Mouse (Mus musculus) limb, embryonic 11.5 days (tissue): Measurements from ENCODE around the gene Cby1. TPM values are rescaled to one million over a fixed set of nuclear protein-coding genes. Genes with fewer than 3 reads are reported as not detected.

Source experiments
- ATAC-seq: fragments of 200-750 bp; cut with Nextera tagmentation; 2 replicates; pipeline ENCODE4 v1.8.0; 2017; ENCODE audit warnings: low read depth; ENCODE audit not compliant: insufficient number of reproducible peaks, low FRiP score, low TSS enrichment
- DNase-seq: peaks from one replicate; pipeline ENCODE4 v3.0.0-alpha.2; 2015; ENCODE audit warnings: low spot score
- H3K27ac ChIP-seq: fragments of 300-500 bp; sonication (generic); replicated peaks from 2 replicates; pipeline ENCODE4 v1.5.1; 2014; ENCODE audit warnings: low read depth, mild to moderate bottlenecking, low read length
- H3K27me3 ChIP-seq: fragments of 300-500 bp; sonication (generic); 2 replicates; pipeline ENCODE4 v1.6.1; 2014; ENCODE audit warnings: mild to moderate bottlenecking, low read length, mixed read lengths; ENCODE audit not compliant: control insufficient read depth, insufficient read depth
- H3K36me3 ChIP-seq: fragments of 300-500 bp; sonication (generic); 2 replicates; pipeline ENCODE4 v1.6.1; 2014; ENCODE audit warnings: mild to moderate bottlenecking, low read length, moderate library complexity, mixed read lengths; ENCODE audit not compliant: control insufficient read depth, insufficient read depth
- H3K4me1 ChIP-seq: fragments of 300-500 bp; sonication (generic); 2 replicates; pipeline ENCODE4 v1.6.1; 2014; ENCODE audit warnings: low read length, mixed read lengths; ENCODE audit not compliant: control insufficient read depth, insufficient read depth
- H3K4me2 ChIP-seq: fragments of 300-500 bp; sonication (generic); 2 replicates; pipeline ENCODE4 v1.6.1; 2014; ENCODE audit warnings: low read depth, mild to moderate bottlenecking, moderate library complexity; ENCODE audit not compliant: severe bottlenecking
- H3K4me3 ChIP-seq: fragments of 300-500 bp; sonication (generic); 2 replicates; pipeline ENCODE4 v1.5.1; 2014; ENCODE audit warnings: low read depth, low read length
- H3K9ac ChIP-seq: fragments of 300-500 bp; sonication (generic); 2 replicates; pipeline ENCODE4 v1.6.1; 2014; ENCODE audit warnings: mild to moderate bottlenecking, low read length
- H3K9me3 ChIP-seq: fragments of 300-500 bp; sonication (generic); 2 replicates; pipeline ENCODE4 v1.6.1; 2016; ENCODE audit warnings: low read length; ENCODE audit not compliant: control insufficient read depth
- WGBS: fragments of 180-500 bp; shearing (Covaris S2); extraction: QIAGEN DNeasy Blood & Tissue Kit; methylation state at CpG from one replicate; pipeline ENCODE4 v1.1.7; 2014; 5-methylcytosine and 5-hydroxymethylcytosine counted together
- polyA plus RNA-seq: library from polyadenylated mRNA; unstranded; fragments of >200 nt; fragmentation: Nextera tagmentation; extraction: Ambion mirVana; gene quantifications from 2 replicates; pipeline ENCODE4 v1.2.1, GENCODE M21; 2014

Gene Cby1
- polyA plus RNA-seq, 1 experiment from 2014 or later, result 64.1 TPM

DNA sequence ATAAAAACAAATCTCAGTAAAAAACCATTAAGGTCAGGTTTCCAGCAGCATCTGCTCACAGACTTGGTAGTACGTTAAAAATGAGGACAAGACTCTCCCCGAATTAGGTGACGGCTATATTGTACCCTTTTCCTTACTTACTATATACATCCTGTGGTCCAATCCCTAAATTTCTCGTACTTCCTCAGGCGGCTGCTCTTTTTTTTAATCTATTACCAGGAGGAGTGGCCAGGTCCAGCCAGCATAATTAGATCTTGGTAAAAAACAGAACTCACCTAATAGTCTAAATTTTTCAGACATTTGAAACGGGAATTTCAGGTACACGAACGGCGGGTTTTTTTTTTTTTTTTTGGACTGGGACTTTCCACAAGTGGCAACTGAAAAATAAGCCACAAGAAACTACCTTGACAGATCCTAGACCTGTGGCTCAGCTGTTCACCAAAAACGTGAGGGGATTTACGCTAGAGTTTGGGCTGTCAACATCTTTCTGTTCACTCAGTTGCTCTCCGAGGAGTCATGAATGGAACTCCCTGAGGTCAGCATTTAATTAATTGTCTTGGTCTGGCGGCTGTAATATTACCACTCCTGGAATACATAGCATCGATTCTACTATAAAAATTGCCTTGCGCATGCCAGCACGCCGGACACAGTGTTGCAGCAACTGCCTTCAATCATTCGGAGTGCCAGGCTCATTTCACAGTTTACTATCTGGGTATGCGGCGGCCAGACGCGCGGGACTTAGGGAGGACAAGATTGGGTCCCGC is 30.8 kb downstream of the Cby1 start:
- Histone ChIP-seq H3K4me2 (peak overlapping the region; percentile 55), H3K27me3 (no peaks in the 10 kb centered on the region), H3K27ac (no peak overlapping the region), H3K4me1 (peaks cover 27% of the 10 kb centered on the region), H3K4me3 (peak overlapping the region; percentile 79), H3K9ac (no peak overlapping the region), H3K36me3 (no peaks in the 10 kb centered on the region), H3K9me3 (no peaks in the 10 kb centered on the region)
- no peak for ATAC-seq
- no peak for DNase-seq
- WGBS, result 15% methylated on average over 24 of the region's 24 CpGs

DNA sequence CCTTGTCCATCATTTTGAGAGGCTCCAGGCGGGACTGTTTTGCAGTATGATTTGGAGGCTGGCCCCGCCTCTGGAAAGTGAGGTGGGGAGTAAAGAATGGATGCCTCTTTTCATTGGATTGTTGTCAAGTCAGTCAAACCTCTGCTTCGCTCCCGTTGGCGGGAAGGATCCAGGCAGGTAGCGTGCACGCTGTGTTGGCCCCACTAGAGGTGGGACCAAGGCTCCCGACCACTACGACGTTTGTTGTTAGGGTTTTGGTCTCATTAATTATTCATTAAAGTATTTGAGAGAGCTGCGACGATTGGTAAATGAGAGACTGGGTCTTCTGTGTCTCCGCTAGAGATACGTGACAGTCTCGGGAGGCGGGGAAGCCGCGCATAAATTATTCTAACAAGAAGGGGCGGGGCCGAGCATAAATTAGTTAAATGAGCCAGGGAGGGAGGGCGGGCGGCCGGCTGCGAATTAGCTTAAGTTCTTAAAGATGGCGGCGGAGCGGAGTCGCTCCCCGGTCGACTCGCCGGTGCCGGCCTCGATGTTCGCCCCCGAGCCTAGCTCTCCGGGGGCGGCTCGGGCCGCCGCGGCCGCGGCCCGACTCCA is 31.5 kb downstream of the Cby1 start, which contains the start of gene Gtpbp1:
Gene Gtpbp1, plus strand, starts transcription at position 420 of the 597 bp plus-strand sequence.
- peaks cover 20% of the 10 kb centered on the region for H3K4me1 ChIP-seq
- WGBS, result 0% methylated on average over 45 of the region's 45 CpGs

DNA sequence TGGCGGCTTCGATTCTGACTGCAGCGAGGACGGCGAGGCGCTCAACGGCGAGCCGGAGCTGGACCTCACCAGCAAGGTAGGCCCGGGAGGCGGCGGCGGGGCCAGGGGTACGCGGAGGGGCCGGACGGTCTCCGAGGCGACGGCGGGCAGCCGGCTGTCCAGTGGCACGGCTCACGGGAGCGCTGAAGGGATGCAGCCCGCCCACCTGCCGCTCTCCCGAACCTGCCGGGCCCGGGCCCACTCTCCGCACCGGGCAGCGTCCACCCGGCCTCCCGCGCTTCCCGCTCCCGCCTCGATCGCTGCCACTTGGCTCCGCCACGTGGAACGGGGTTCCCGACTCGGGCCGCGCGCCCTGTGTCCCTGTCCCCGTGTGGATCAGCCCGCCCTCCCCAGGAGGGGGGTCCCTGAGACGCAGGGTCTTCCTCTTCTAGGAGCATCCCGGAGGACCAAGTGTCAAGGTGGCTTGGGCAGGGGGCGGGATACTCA is 32.1 kb downstream of the Cby1 start:
- H3K9ac ChIP-seq, result peak overlapping the region; percentile 89
- H3K4me3 ChIP-seq, result peak overlapping the region; percentile 79
- H3K4me2 ChIP-seq, result peak overlapping the region; percentile 95
- H3K4me1 ChIP-seq, result peaks cover 15% of the 10 kb centered on the region
- H3K27ac ChIP-seq, result peak overlapping the region; percentile 51; the same call in 1 of the 2 replicates
- no peaks in the 10 kb centered on the region for H3K27me3 ChIP-seq
- WGBS, result under 1% methylated on average over 53 of the region's 53 CpGs
- no peaks in the 10 kb centered on the region for H3K9me3 ChIP-seq
- H3K36me3 ChIP-seq, result no peaks in the 10 kb centered on the region
- ATAC-seq (peak; percentile 12), DNase-seq (no peak)

More for the DNA sequence above, 31.5 kb downstream of the Cby1 start, which contains the start of gene Gtpbp1:
- H3K27ac ChIP-seq, result peak within 1 kb of the TSS; percentile 51; the same call in 1 of the 2 replicates
- H3K9ac ChIP-seq, result peak within 1 kb of the TSS; percentile 89
- H3K9me3 ChIP-seq, result no peaks in the 10 kb centered on the region
- peak within 1 kb of the TSS; percentile 95 for H3K4me2 ChIP-seq
- H3K4me3 ChIP-seq, result peak within 1 kb of the TSS; percentile 79
- peak; percentile 94 for DNase-seq
- H3K27me3 ChIP-seq, result no peaks in the 10 kb centered on the region
- no peaks in the 10 kb centered on the region for H3K36me3 ChIP-seq
- peak; percentile 96 for ATAC-seq

DNA sequence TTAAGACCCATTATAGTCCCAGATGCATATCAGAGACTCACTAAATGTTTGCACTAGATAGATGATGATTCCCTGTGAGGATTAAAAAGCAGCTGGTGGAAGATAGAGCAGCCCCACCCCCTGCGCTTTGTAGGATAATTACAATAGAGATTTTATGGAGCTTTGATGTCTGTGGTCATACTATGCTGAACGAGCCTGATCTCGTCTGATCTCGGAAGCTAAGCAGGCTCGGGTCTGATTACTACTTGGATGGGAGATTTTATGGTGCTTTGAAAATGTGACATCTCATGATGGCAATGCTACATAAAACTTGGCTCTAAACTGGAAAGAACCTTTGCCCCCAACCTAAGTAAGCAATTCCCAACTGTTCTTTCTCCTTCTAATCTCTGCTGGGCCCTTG is 33.3 kb downstream of the Cby1 start:
- no peak overlapping the region for H3K9ac ChIP-seq
- H3K27me3 ChIP-seq, result no peaks in the 10 kb centered on the region
- 77% methylated on average over 5 of the region's 5 CpGs for WGBS
- no peak for DNase-seq
- H3K4me1 ChIP-seq, result peaks cover 10% of the 10 kb centered on the region; the same call in 1 of the 2 replicates
- H3K4me3 ChIP-seq, result no peak overlapping the region
- H3K9me3 ChIP-seq, result no peaks in the 10 kb centered on the region
- no peaks in the 10 kb centered on the region for H3K36me3 ChIP-seq
- H3K27ac ChIP-seq, result no peak overlapping the region
- H3K4me2 ChIP-seq, result no peak overlapping the region
- no peak for ATAC-seq

DNA sequence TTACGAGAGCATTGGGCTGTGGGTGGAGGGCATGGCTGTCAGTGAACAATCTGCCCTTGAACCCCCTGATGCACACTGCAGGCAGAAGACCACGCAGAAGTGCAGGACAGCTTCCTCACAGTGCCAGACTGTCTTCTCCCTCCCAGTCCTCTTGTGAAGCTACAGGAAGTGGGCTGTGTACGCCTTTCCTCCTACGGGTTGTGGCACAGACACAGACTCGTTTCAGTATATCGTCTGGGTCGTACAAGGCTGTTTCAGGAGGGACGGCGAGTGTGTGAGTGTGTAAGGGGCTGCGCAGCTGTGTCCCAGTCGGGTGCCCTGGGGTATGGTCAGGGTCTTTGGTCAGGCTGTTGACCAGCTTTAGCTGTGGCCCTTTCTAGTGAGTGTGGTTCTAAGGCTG is 34.7 kb downstream of the Cby1 start:
- Histone ChIP-seq H3K36me3 (no peaks in the 10 kb centered on the region), H3K9me3 (no peaks in the 10 kb centered on the region), H3K27me3 (no peaks in the 10 kb centered on the region), H3K4me3 (no peak overlapping the region), H3K9ac (no peak overlapping the region), H3K27ac (no peak overlapping the region), H3K4me1 (peaks cover 6% of the 10 kb centered on the region; the same call in 1 of the 2 replicates), H3K4me2 (no peak overlapping the region)
- no peak for ATAC-seq
- WGBS, result 85% methylated on average over 11 of the region's 11 CpGs
- DNase-seq, result no peak

DNA sequence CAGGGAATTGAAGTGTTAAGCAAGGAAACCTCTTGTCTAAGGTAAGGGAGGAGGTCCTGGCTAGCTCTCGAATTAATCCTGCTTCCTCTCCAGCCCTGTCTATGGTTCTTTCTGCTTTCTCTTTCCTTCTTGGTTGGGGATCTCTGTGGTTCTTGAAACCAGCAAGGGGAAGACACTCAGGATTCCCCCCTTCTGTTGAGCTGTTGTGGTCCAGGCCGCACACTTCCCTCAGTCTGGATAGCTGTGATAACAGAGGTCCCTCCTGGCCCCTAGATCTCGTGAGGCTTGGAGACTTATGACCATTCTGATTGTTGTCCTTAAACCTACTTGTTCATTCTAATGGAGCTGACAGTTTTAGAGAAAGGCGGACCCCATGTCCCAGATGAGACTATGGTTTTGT is 35.5 kb downstream of the Cby1 start:
- no peak overlapping the region for H3K4me2 ChIP-seq
- peaks cover 6% of the 10 kb centered on the region; the same call in 1 of the 2 replicates for H3K4me1 ChIP-seq
- no peak overlapping the region for H3K27ac ChIP-seq
- H3K36me3 ChIP-seq, result no peaks in the 10 kb centered on the region
- H3K27me3 ChIP-seq, result no peaks in the 10 kb centered on the region
- no peak overlapping the region for H3K9ac ChIP-seq
- H3K9me3 ChIP-seq, result no peaks in the 10 kb centered on the region
- DNase-seq, result no peak
- ATAC-seq, result no peak
- 89% methylated on average over 4 of the region's 4 CpGs for WGBS
- H3K4me3 ChIP-seq, result no peak overlapping the region

DNA sequence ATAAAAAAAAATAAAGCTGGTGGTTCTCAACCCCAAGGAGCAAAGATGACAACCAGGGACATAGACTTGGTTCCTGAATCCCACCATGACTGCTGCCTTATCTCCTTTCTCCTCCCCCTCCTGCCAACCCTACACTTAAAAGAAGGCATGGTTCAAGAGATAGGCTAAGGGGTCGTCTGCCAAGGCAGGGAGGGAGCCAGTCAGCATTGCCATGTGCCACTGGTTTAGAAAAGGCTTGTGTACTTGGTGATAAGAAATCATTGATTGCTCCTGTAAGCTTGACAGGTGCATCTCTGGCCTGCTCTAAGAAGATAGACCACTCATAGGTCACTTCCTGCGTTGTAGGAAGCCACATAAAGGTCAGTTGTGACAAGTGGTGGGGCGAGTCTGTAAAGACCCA is 36.5 kb downstream of the Cby1 start:
- no peak for DNase-seq
- Histone ChIP-seq H3K27ac (no peak overlapping the region), H3K4me1 (peaks cover 4% of the 10 kb centered on the region; the same call in 1 of the 2 replicates), H3K4me2 (no peak overlapping the region), H3K9me3 (no peaks in the 10 kb centered on the region), H3K36me3 (no peaks in the 10 kb centered on the region), H3K4me3 (no peak overlapping the region), H3K9ac (no peak overlapping the region), H3K27me3 (no peaks in the 10 kb centered on the region)
- no peak for ATAC-seq
- 71% methylated on average over 3 of the region's 3 CpGs for WGBS

DNA sequence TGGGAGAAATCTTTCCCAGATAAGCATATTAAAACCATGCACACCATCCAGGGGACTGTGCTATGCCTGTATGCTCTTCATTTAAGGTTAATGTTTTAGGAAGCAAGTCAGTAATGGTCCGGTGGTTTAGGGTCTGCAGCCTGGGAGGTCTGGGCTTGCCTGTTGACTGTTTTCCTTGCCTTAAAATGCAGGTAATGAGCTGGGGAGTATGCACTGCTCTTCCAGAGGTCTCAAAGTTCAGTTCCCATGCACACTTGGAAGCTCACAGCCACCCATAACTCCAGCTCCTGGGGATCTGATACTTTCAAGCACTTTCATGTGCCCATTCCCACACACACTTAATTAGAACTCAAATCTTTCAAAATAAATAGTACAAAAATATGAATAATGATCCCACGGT is 37.5 kb downstream of the Cby1 start:
- Histone ChIP-seq H3K9me3 (no peaks in the 10 kb centered on the region), H3K9ac (no peak overlapping the region), H3K36me3 (no peaks in the 10 kb centered on the region), H3K4me3 (no peak overlapping the region), H3K27ac (no peak overlapping the region), H3K4me2 (no peak overlapping the region), H3K4me1 (peaks cover 4% of the 10 kb centered on the region; the same call in 1 of the 2 replicates), H3K27me3 (no peaks in the 10 kb centered on the region)
- 94% methylated on average over 2 of the region's 2 CpGs for WGBS
- no peak for ATAC-seq
- DNase-seq, result no peak
